Mouse (Mus musculus): ENCODE data around the gene Ranbp3l.

GRCm38 (mm10) chr15:9113556-9113955, 145.8 kb downstream of the Ranbp3l start:
- TF ChIP-seq CTCF (IDR thresholded peaks at IDR 0.05; ENCODE audit: borderline replicate concordance, extremely low read depth, insufficient read depth, insufficient read length) (no peak), POLR2A (IDR thresholded peaks at IDR 0.05; ENCODE audit: borderline replicate concordance, extremely low read depth, insufficient read depth, insufficient read length, poor library complexity, severe bottlenecking) (no peak)

Measured in brain, embryonic 14.5 days (tissue).